Mouse (Mus musculus) embryonic facial prominence, embryonic 15.5 days (tissue): ENCODE results near the gene Abhd12b. TPM values are rescaled to one million over a fixed set of nuclear protein-coding genes. Genes with fewer than 3 reads are reported as not detected.

Experiments used
- ATAC-seq: fragments of 200-750 bp; cut with Nextera tagmentation; 2 replicates; pipeline ENCODE4 v1.8.0; 2017; ENCODE audit warnings: low read depth, moderate TSS enrichment; ENCODE audit not compliant: insufficient number of reproducible peaks, low FRiP score, low TSS enrichment
- H3K27ac ChIP-seq: fragments of 300-500 bp; sonication (generic); replicated peaks from 2 replicates; pipeline ENCODE4 v1.5.1; 2015; ENCODE audit warnings: mild to moderate bottlenecking, inconsistent platforms
- H3K27me3 ChIP-seq: fragments of 300-500 bp; sonication (generic); 2 replicates; pipeline ENCODE4 v1.6.1; 2015; ENCODE audit warnings: inconsistent platforms
- H3K36me3 ChIP-seq: fragments of 300-500 bp; sonication (generic); 2 replicates; pipeline ENCODE4 v1.6.1; 2015; ENCODE audit warnings: mild to moderate bottlenecking, inconsistent platforms
- H3K4me1 ChIP-seq: fragments of 300-500 bp; sonication (generic); 2 replicates; pipeline ENCODE4 v1.6.1; 2015; ENCODE audit warnings: inconsistent platforms
- H3K4me2 ChIP-seq: fragments of 300-500 bp; sonication (generic); replicated peaks from 2 replicates; pipeline ENCODE4 v1.6.1; 2015; ENCODE audit warnings: mild to moderate bottlenecking, inconsistent platforms
- H3K4me3 ChIP-seq: fragments of 300-500 bp; sonication (generic); replicated peaks from 2 replicates; pipeline ENCODE4 v1.5.1; 2015; ENCODE audit warnings: mild to moderate bottlenecking, inconsistent platforms
- H3K9ac ChIP-seq: fragments of 300-500 bp; sonication (generic); 2 replicates; pipeline ENCODE4 v1.6.1; 2015; ENCODE audit warnings: inconsistent platforms
- H3K9me3 ChIP-seq: fragments of 300-500 bp; sonication (generic); replicated peaks from 2 replicates; pipeline ENCODE4 v1.6.1; 2016; ENCODE audit warnings: inconsistent platforms
- WGBS: fragments of 180-500 bp; shearing (Covaris S2); methylation state at CpG from one replicate; pipeline ENCODE4 v1.1.7; 2015; 5-methylcytosine and 5-hydroxymethylcytosine counted together
- polyA plus RNA-seq: library from polyadenylated mRNA; unstranded; fragments of >200 nt; fragmentation: Nextera tagmentation; extraction: Ambion mirVana; gene quantifications from 2 replicates; pipeline ENCODE4 v1.2.1, GENCODE M21; 2015

Gene Abhd12b
- polyA plus RNA-seq, 1 experiment from 2014 or later: 1.1 TPM

DNA sequence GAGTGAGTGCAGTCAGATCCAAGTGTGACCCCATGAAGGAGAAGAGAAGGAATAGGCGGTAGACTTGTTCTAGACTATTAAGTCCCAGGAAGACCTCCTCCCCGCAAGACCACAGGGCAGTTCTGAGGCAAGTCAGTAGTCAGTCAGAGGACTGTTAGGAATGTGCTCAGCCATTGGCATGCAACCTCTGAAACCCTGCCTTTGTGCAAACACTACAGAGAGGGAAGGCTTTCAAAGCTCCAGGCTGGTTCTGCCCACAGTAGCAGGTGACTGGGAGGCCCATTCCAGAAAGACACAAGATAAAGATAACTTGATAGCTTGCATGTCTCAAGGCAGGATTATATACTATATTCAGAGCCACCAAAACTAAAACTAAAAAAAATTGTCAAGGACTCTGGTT, 77.4 kb downstream of the Abhd12b start, which contains the start of gene Pygl:
Pygl (minus strand) TSS at position 195 of the 400 bp plus-strand sequence.
- ATAC-seq: no peak
- H3K27me3 ChIP-seq: no peaks in the 10 kb centered on the region
- H3K27ac ChIP-seq: no peak within 1 kb of the TSS
- H3K36me3 ChIP-seq: no peaks in the 10 kb centered on the region
- WGBS: 81% methylated on average over 2 of the region's 2 CpGs
- H3K4me1 ChIP-seq: peaks cover 12% of the 10 kb centered on the region
- H3K4me2 ChIP-seq: no peak within 1 kb of the TSS
- no peaks in the 10 kb centered on the region for H3K9me3 ChIP-seq
- H3K9ac ChIP-seq: no peak within 1 kb of the TSS
- H3K4me3 ChIP-seq: no peak within 1 kb of the TSS

DNA sequence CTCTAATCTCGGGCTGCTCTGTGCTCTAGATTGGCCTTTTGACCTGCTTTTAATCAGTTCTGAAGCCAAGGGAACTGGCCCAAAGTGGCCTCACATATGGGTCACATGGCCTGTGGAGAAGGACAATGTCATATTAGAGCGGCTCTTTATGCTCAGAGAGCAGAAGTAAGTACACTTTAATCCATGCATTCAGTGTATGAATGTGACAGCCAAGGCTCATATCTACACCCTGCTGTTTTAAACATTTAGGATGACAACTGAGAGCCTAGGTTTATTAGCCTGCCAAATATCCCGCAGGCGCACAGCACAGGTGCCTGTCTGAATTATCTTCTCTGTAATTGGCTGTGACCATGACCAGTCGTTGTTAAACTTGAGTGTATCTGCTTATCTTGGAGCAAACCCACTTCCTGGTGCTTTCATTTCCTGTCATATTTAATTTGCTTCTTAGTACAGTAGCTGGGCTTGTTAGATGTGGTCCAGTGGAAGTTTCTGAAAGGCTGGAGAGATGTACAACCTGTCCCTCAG, 78.1 kb downstream of the Abhd12b start:
- ATAC-seq: no peak
- H3K27me3 ChIP-seq: no peaks in the 10 kb centered on the region
- no peak overlapping the region for H3K9ac ChIP-seq

More for the DNA sequence above, 78.1 kb downstream of the Abhd12b start:
- Histone ChIP-seq H3K4me1 (peaks cover 5% of the 10 kb centered on the region), H3K9me3 (no peaks in the 10 kb centered on the region), H3K36me3 (no peaks in the 10 kb centered on the region), H3K4me2 (no peak overlapping the region), H3K4me3 (no peak overlapping the region), H3K27ac (no peak overlapping the region)
- WGBS: 45% methylated on average over 5 of the region's 5 CpGs

Other genes starting within 250 kb of the Abhd12b start
- gene Sav1, start 167.1 kb upstream of the Abhd12b start, polyA plus RNA-seq: 8.6 and 9.4 TPM in 2 replicates
- 13.9 and 14.8 TPM in 2 replicates for gene Nin, start 40.4 kb upstream of the Abhd12b start, polyA plus RNA-seq
- gene Pygl, start 77.3 kb downstream of the Abhd12b start, polyA plus RNA-seq: 32.3 and 37.3 TPM in 2 replicates
- gene Trim9, start 193.5 kb downstream of the Abhd12b start, polyA plus RNA-seq: 1.4 and 1.6 TPM in 2 replicates